Mouse (Mus musculus): ENCODE results near the gene Olfr1295. TPM values are rescaled to one million over a fixed set of nuclear protein-coding genes. Genes with fewer than 3 reads are reported as not detected.

The Olfr1295 gene
- polyA plus RNA-seq (2016; fragmentation: Nextera tagmentation; extraction: Ambion mirVana), result not detected in 2 replicates

DNA sequence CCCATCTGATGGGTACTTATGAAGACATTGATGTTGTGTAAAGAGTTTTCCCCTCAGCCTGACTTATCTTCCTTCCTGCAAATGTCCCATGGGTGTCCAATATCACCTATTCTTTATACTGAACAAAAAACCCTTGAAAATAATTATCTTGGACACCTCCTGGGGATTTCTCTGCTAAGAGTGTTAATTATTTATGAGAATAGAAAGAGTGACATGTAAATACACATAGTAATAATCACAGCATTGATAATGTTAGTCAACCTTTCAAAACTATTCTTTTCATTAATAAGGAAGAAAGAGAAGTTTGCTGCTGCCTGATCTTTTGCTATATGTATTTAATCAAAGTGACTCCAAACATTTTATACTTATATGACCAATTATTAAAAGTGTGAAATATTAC, at the start of gene Olfr1295:
Gene Olfr1295, minus strand, starts transcription at position 101 of the 400 bp plus-strand sequence.
- H3K9me3 ChIP-seq, result no peaks in the 10 kb centered on the region
- no peaks in the 10 kb centered on the region for H3K4me1 ChIP-seq
- H3K27me3 ChIP-seq, result no peaks in the 10 kb centered on the region
- H3K4me3 ChIP-seq, result no peak within 1 kb of the TSS
- no peak within 1 kb of the TSS for H3K4me2 ChIP-seq (replicated peaks)
- no peak within 1 kb of the TSS for H3K9ac ChIP-seq (replicated peaks)
- H3K27ac ChIP-seq (replicated peaks), result no peak within 1 kb of the TSS
- no peak for ATAC-seq (ENCODE audit: low FRiP score, low read depth)
- H3K36me3 ChIP-seq, result no peaks in the 10 kb centered on the region

DNA sequence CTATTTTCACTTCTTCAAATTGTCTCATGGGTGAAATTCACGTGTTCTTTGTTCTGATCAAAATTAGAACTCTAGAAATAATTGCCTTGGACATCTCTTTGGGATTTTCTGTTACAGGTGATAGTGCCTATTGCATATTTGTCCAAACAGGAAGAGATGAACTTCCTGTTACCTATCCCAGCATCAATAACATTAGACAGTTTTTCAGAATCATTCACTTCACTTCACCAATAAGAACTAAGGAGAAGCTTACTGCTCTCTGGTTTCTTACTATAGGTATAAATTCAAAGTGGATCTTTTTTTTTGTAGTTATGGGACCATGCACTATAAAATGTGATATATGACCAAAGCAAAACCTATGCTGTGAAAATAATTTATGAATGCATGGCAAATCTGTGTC, 29.3 kb downstream of the Olfr1295 start, which contains the start of gene Olfr1294:
Gene Olfr1294, minus strand, starts transcription at position 101 of the 400 bp plus-strand sequence.
- WGBS, result 57% methylated on average over 1 of the region's 1 CpGs
- Histone ChIP-seq H3K9ac (replicated peaks) (no peak within 1 kb of the TSS), H3K9me3 (no peaks in the 10 kb centered on the region), H3K27ac (replicated peaks) (no peak within 1 kb of the TSS), H3K4me1 (no peaks in the 10 kb centered on the region), H3K4me2 (replicated peaks) (no peak within 1 kb of the TSS), H3K4me3 (no peak within 1 kb of the TSS), H3K27me3 (no peaks in the 10 kb centered on the region), H3K36me3 (no peaks in the 10 kb centered on the region)
- no peak for ATAC-seq (ENCODE audit: low FRiP score, low read depth)

DNA sequence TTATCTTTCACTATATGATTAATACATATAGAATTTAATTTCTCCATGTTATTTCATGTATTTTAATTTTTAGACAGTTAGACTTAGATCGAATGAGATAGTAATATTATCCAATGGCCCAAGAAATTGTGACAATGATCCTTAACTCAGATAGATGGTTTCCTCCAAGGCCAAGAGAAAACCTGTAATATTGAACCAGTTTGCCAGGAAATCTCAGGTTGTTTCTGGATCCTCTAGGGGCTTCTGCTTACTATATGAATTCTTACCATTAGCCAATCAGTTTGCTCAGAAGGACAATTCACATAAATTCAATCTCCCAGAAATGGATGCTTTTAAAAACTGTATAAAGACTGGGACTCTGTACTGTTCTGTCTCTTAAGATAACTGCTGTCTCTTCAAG, 44.6 kb downstream of the Olfr1295 start, which contains the start of gene Olfr1293-ps:
Gene Olfr1293-ps, plus strand, starts transcription at position 301 of the 400 bp plus-strand sequence.
- no peak within 1 kb of the TSS for H3K4me3 ChIP-seq
- 0 out of 2 replicates have a peak, but pooled peaks cover 3% of the 10 kb centered on the region for H3K9me3 ChIP-seq
- WGBS, result 98% methylated on average over 1 of the region's 1 CpGs
- H3K4me1 ChIP-seq, result no peaks in the 10 kb centered on the region
- H3K4me2 ChIP-seq (replicated peaks), result no peak within 1 kb of the TSS
- ATAC-seq (ENCODE audit: low FRiP score, low read depth), result no peak
- no peak within 1 kb of the TSS for H3K9ac ChIP-seq (replicated peaks)
- no peaks in the 10 kb centered on the region for H3K36me3 ChIP-seq
- no peaks in the 10 kb centered on the region for H3K27me3 ChIP-seq
- no peak within 1 kb of the TSS for H3K27ac ChIP-seq (replicated peaks)

DNA sequence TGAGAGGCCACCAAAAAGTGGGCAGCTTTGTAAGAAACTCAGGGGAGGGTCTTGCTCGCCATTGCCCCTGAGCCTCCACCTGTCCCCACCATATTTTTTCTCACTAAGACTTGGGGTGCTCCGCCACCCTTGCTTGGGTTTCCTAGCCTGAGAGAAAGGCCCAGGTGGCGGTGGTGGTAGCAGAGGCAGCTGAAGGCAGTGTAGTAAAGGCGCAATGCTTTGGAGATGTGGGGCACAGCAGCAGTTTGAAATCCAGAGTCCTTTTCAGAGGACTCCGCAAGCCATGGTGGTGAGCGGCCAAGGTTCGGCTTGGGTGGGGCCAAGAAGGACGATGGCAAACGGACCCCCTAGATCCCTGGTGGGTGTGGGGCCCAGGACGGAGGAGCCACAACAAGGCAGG, 52.0 kb downstream of the Olfr1295 start:
- Histone ChIP-seq H3K9me3 (0 out of 2 replicates have a peak, but pooled peaks cover 8% of the 10 kb centered on the region), H3K4me2 (replicated peaks) (no peak overlapping the region), H3K9ac (replicated peaks) (no peak overlapping the region), H3K36me3 (no peaks in the 10 kb centered on the region), H3K4me1 (no peaks in the 10 kb centered on the region), H3K27ac (replicated peaks) (no peak overlapping the region), H3K4me3 (no peak overlapping the region), H3K27me3 (no peaks in the 10 kb centered on the region)
- no peak for ATAC-seq (ENCODE audit: low FRiP score, low read depth)
- 88% methylated on average over 10 of the region's 10 CpGs for WGBS

Other genes starting within 250 kb of the Olfr1295 start
- not detected in 2 replicates for gene Olfr1281, start 243.2 kb downstream of the Olfr1295 start, polyA plus RNA-seq (2016; fragmentation: Nextera tagmentation; extraction: Ambion mirVana)
- not detected in 2 replicates for gene Olfr1282, start 233.6 kb downstream of the Olfr1295 start, polyA plus RNA-seq (2016; fragmentation: Nextera tagmentation; extraction: Ambion mirVana)
- not detected in 2 replicates for gene Olfr1283, start 202.9 kb downstream of the Olfr1295 start, polyA plus RNA-seq (2016; fragmentation: Nextera tagmentation; extraction: Ambion mirVana)
- gene Olfr1284, start 194.2 kb downstream of the Olfr1295 start, polyA plus RNA-seq (2016; fragmentation: Nextera tagmentation; extraction: Ambion mirVana), result not detected in 2 replicates
- gene Olfr1286, start 146.6 kb downstream of the Olfr1295 start, polyA plus RNA-seq (2016; fragmentation: Nextera tagmentation; extraction: Ambion mirVana), result not detected in 2 replicates
- not detected in 2 replicates for gene Olfr1287, start 120.5 kb downstream of the Olfr1295 start, polyA plus RNA-seq (2016; fragmentation: Nextera tagmentation; extraction: Ambion mirVana)
- gene Olfr1288, start 95.6 kb downstream of the Olfr1295 start, polyA plus RNA-seq (2016; fragmentation: Nextera tagmentation; extraction: Ambion mirVana), result not detected in 2 replicates
- gene Olfr1289, start 88.9 kb downstream of the Olfr1295 start, polyA plus RNA-seq (2016; fragmentation: Nextera tagmentation; extraction: Ambion mirVana), result not detected in 2 replicates
- not detected in 2 replicates for gene Olfr1290, start 75.9 kb downstream of the Olfr1295 start, polyA plus RNA-seq (2016; fragmentation: Nextera tagmentation; extraction: Ambion mirVana)
- not detected in 2 replicates for gene Olfr1291-ps1, start 72.5 kb downstream of the Olfr1295 start, polyA plus RNA-seq (2016; fragmentation: Nextera tagmentation; extraction: Ambion mirVana)
- gene Olfr1293-ps, start 44.5 kb downstream of the Olfr1295 start, polyA plus RNA-seq (2016; fragmentation: Nextera tagmentation; extraction: Ambion mirVana), result not detected in 2 replicates
- not detected in 2 replicates for gene Olfr1294, start 29.4 kb downstream of the Olfr1295 start, polyA plus RNA-seq (2016; fragmentation: Nextera tagmentation; extraction: Ambion mirVana)
- not detected in 2 replicates for gene Olfr1297, start 56.8 kb upstream of the Olfr1295 start, polyA plus RNA-seq (2016; fragmentation: Nextera tagmentation; extraction: Ambion mirVana)
- not detected in 2 replicates for gene Olfr1298, start 79.5 kb upstream of the Olfr1295 start, polyA plus RNA-seq (2016; fragmentation: Nextera tagmentation; extraction: Ambion mirVana)
- gene Olfr1299, start 91.7 kb upstream of the Olfr1295 start, polyA plus RNA-seq (2016; fragmentation: Nextera tagmentation; extraction: Ambion mirVana), result not detected in 2 replicates
- not detected in 2 replicates for gene Olfr1301, start 181.3 kb upstream of the Olfr1295 start, polyA plus RNA-seq (2016; fragmentation: Nextera tagmentation; extraction: Ambion mirVana)
- gene Olfr1302, start 207.7 kb upstream of the Olfr1295 start, polyA plus RNA-seq (2016; fragmentation: Nextera tagmentation; extraction: Ambion mirVana), result not detected in 2 replicates